Mouse (Mus musculus) limb, embryonic 10.5 days (tissue): ENCODE measurements around the gene Vmn1r197. TPM values are rescaled to one million over a fixed set of nuclear protein-coding genes. Genes with fewer than 3 reads are reported as not detected.
"Not testable (repeated sequence)": the region's sequence is repeated elsewhere in the genome, so short reads cannot be mapped to it uniquely, and the experiment has no call there.

Experiments
- DNase-seq: peaks from one replicate; pipeline ENCODE4 v3.0.0-alpha.2; 2017; ENCODE audit warnings: low spot score
- H3K27ac ChIP-seq: fragments of 300-500 bp; sonication (generic); 2 replicates; pipeline ENCODE4 v1.5.1; 2016; ENCODE audit warnings: mild to moderate bottlenecking
- H3K27me3 ChIP-seq: fragments of 300-500 bp; sonication (generic); 2 replicates; pipeline ENCODE4 v1.6.1; 2016; ENCODE audit warnings: low read depth, mild to moderate bottlenecking; ENCODE audit not compliant: poor library complexity, severe bottlenecking
- H3K36me3 ChIP-seq: fragments of 300-500 bp; sonication (generic); 2 replicates; pipeline ENCODE4 v1.6.1; 2016; ENCODE audit warnings: mild to moderate bottlenecking, moderate library complexity
- H3K4me1 ChIP-seq: fragments of 300-500 bp; sonication (generic); 2 replicates; pipeline ENCODE4 v1.6.1; 2016
- H3K4me3 ChIP-seq: fragments of 300-500 bp; sonication (generic); 2 replicates; pipeline ENCODE4 v1.5.1; 2016; ENCODE audit warnings: mild to moderate bottlenecking, moderate library complexity
- H3K9me3 ChIP-seq: fragments of 300-500 bp; sonication (generic); replicated peaks from 2 replicates; pipeline ENCODE4 v1.6.1; 2016; ENCODE audit warnings: mild to moderate bottlenecking
- WGBS: fragments of 180-500 bp; shearing (Covaris S2); methylation state at CpG from one replicate; pipeline ENCODE4 v1.1.7; 2016; 5-methylcytosine and 5-hydroxymethylcytosine counted together
- polyA plus RNA-seq: library from polyadenylated mRNA; unstranded; fragments of >200 nt; fragmentation: Nextera tagmentation; extraction: Ambion mirVana; gene quantifications from 2 replicates; pipeline ENCODE4 v1.2.1, GENCODE M21; 2016

The Vmn1r197 gene
- polyA plus RNA-seq: not detected in 2 replicates

GRCm38 (mm10) chr13:22324289-22324688 is at the start of gene Vmn1r197:
TSS of gene Vmn1r197 (plus strand) at chr13:22324589.
- no peak for DNase-seq
- Histone ChIP-seq H3K36me3 (no peaks in the 10 kb centered on the region), H3K9me3 (no peaks in the 10 kb centered on the region), H3K4me1 (no peaks in the 10 kb centered on the region), H3K4me3 (no peak within 1 kb of the TSS), H3K27ac (no peak within 1 kb of the TSS), H3K27me3 (no peaks in the 10 kb centered on the region)

- no peaks in the 10 kb centered on the region for H3K4me1 ChIP-seq
Observed at GRCm38 (mm10) chr13:22284578-22284977, 39.8 kb upstream of the Vmn1r197 start.

GRCm38 (mm10) chr13:22289620-22290019 is 34.8 kb upstream of the Vmn1r197 start, which contains the start of gene Vmn1r196:
TSS of gene Vmn1r196 (plus strand) at chr13:22289920.
- Histone ChIP-seq H3K4me3 (no peak within 1 kb of the TSS), H3K36me3 (no peaks in the 10 kb centered on the region), H3K27ac (no peak within 1 kb of the TSS), H3K27me3 (no peaks in the 10 kb centered on the region), H3K4me1 (no peaks in the 10 kb centered on the region), H3K9me3 (no peaks in the 10 kb centered on the region)
- 84% methylated on average over 2 of the region's 2 CpGs for WGBS
- no peak for DNase-seq

More at GRCm38 (mm10) chr13:22284578-22284977, 39.8 kb upstream of the Vmn1r197 start:
- no peaks in the 10 kb centered on the region for H3K27me3 ChIP-seq
- H3K4me3 ChIP-seq: no peak overlapping the region
- H3K27ac ChIP-seq: no peak overlapping the region
- no peak for DNase-seq
- H3K9me3 ChIP-seq: no peaks in the 10 kb centered on the region
- WGBS: 69% methylated on average over 2 of the region's 2 CpGs
- no peaks in the 10 kb centered on the region for H3K36me3 ChIP-seq

- not testable (repeated sequence) for H3K36me3 ChIP-seq, DNase-seq
- 90% methylated on average over 5 of the region's 5 CpGs for WGBS
Observed at GRCm38 (mm10) chr13:22308075-22308474, 16.3 kb upstream of the Vmn1r197 start.

GRCm38 (mm10) chr13:22315361-22315760 is 9.0 kb upstream of the Vmn1r197 start:
- Histone ChIP-seq H3K4me3 (no peak overlapping the region), H3K27me3 (no peaks in the 10 kb centered on the region), H3K4me1 (no peaks in the 10 kb centered on the region), H3K9me3 (no peaks in the 10 kb centered on the region), H3K36me3 (no peaks in the 10 kb centered on the region), H3K27ac (no peak overlapping the region)
- 84% methylated on average over 2 of the region's 2 CpGs for WGBS
- DNase-seq: no peak

More at GRCm38 (mm10) chr13:22308075-22308474, 16.3 kb upstream of the Vmn1r197 start:
- H3K4me1 ChIP-seq, H3K4me3 ChIP-seq, H3K27me3 ChIP-seq, H3K27ac ChIP-seq, H3K9me3 ChIP-seq: not testable (repeated sequence)

- Histone ChIP-seq H3K27ac (no peak overlapping the region), H3K4me1 (no peaks in the 10 kb centered on the region), H3K36me3 (no peaks in the 10 kb centered on the region), H3K4me3 (no peak overlapping the region), H3K27me3 (no peaks in the 10 kb centered on the region), H3K9me3 (no peaks in the 10 kb centered on the region)
- DNase-seq: no peak
- 83% methylated on average over 2 of the region's 2 CpGs for WGBS
Observed at GRCm38 (mm10) chr13:22317366-22317765, 7.0 kb upstream of the Vmn1r197 start.

GRCm38 (mm10) chr13:22320091-22320490 is 4.3 kb upstream of the Vmn1r197 start:
- H3K27me3 ChIP-seq: no peaks in the 10 kb centered on the region
- no peak overlapping the region for H3K4me3 ChIP-seq
- H3K27ac ChIP-seq: no peak overlapping the region
- no peaks in the 10 kb centered on the region for H3K4me1 ChIP-seq
- no peaks in the 10 kb centered on the region for H3K9me3 ChIP-seq
- no peak for DNase-seq
- H3K36me3 ChIP-seq: no peaks in the 10 kb centered on the region

- H3K27ac ChIP-seq: no peak overlapping the region
- H3K9me3 ChIP-seq: no peaks in the 10 kb centered on the region
- no peaks in the 10 kb centered on the region for H3K4me1 ChIP-seq
- 82% methylated on average over 2 of the region's 2 CpGs for WGBS
- H3K36me3 ChIP-seq: no peaks in the 10 kb centered on the region
- no peak for DNase-seq
- no peak overlapping the region for H3K4me3 ChIP-seq
- H3K27me3 ChIP-seq: no peaks in the 10 kb centered on the region
Observed at GRCm38 (mm10) chr13:22333269-22333668, 8.9 kb downstream of the Vmn1r197 start.

GRCm38 (mm10) chr13:22335565-22335964 is 11.2 kb downstream of the Vmn1r197 start:
- DNase-seq: no peak
- Histone ChIP-seq H3K27ac (no peak overlapping the region), H3K9me3 (no peaks in the 10 kb centered on the region), H3K36me3 (no peaks in the 10 kb centered on the region), H3K27me3 (no peaks in the 10 kb centered on the region), H3K4me3 (no peak overlapping the region), H3K4me1 (no peaks in the 10 kb centered on the region)
- 84% methylated on average over 1 of the region's 1 CpGs for WGBS

- Histone ChIP-seq H3K36me3 (no peaks in the 10 kb centered on the region), H3K9me3 (no peaks in the 10 kb centered on the region), H3K27me3 (no peaks in the 10 kb centered on the region), H3K4me3 (no peak within 1 kb of the TSS), H3K4me1 (no peaks in the 10 kb centered on the region), H3K27ac (no peak within 1 kb of the TSS)
- WGBS: 18% methylated on average over 1 of the region's 1 CpGs
- DNase-seq: no peak
Observed at GRCm38 (mm10) chr13:22350064-22350463, 25.7 kb downstream of the Vmn1r197 start, which contains the start of gene Vmn1r198. TSS of gene Vmn1r198 (plus strand) at chr13:22350364.

GRCm38 (mm10) chr13:22350813-22351212 is 26.4 kb downstream of the Vmn1r197 start:
- no peak overlapping the region for H3K27ac ChIP-seq

GRCm38 (mm10) chr13:22379518-22379917 is 55.1 kb downstream of the Vmn1r197 start, which contains the start of gene Vmn1r199:
TSS of gene Vmn1r199 (plus strand) at chr13:22379818.
- WGBS: 82% methylated on average over 2 of the region's 2 CpGs
- no peak for DNase-seq

More at GRCm38 (mm10) chr13:22350813-22351212, 26.4 kb downstream of the Vmn1r197 start:
- Histone ChIP-seq H3K4me1 (no peaks in the 10 kb centered on the region), H3K36me3 (no peaks in the 10 kb centered on the region), H3K4me3 (no peak overlapping the region), H3K9me3 (no peaks in the 10 kb centered on the region), H3K27me3 (no peaks in the 10 kb centered on the region)
- 83% methylated on average over 1 of the region's 1 CpGs for WGBS
- DNase-seq: no peak

GRCm38 (mm10) chr13:22381128-22381527 is 56.7 kb downstream of the Vmn1r197 start:
- H3K27ac ChIP-seq, DNase-seq, H3K27me3 ChIP-seq, H3K4me1 ChIP-seq, H3K4me3 ChIP-seq, H3K36me3 ChIP-seq, H3K9me3 ChIP-seq: not testable (repeated sequence)
- 84% methylated on average over 3 of the region's 3 CpGs for WGBS

More at GRCm38 (mm10) chr13:22379518-22379917, 55.1 kb downstream of the Vmn1r197 start, which contains the start of gene Vmn1r199:
- no peaks in the 10 kb centered on the region for H3K9me3 ChIP-seq
- no peak within 1 kb of the TSS for H3K4me3 ChIP-seq
- no peaks in the 10 kb centered on the region for H3K4me1 ChIP-seq
- H3K27ac ChIP-seq: no peak within 1 kb of the TSS
- no peaks in the 10 kb centered on the region for H3K27me3 ChIP-seq
- H3K36me3 ChIP-seq: no peaks in the 10 kb centered on the region
